Mouse (Mus musculus) megakaryocyte progenitor cell, adult 5-6 weeks (primary cell): Measurements from ENCODE around the gene Agap2. TPM values are rescaled to one million over a fixed set of nuclear protein-coding genes. Genes with fewer than 3 reads are reported as not detected.

Experiments
- ATAC-seq: replicated peaks from 2 replicates; pipeline ENCODE4 v1.8.0; 2016; ENCODE audit warnings: mild to moderate bottlenecking, moderate TSS enrichment, inconsistent platforms; ENCODE audit not compliant: poor library complexity
- total RNA-seq, 2 experiments: library from RNA; stranded (forward) in 1 of 2; stranded (reverse) in 1 of 2; fragments of 157-497, 149-512 nt in 1 of 2; fragments of 200-1000 nt in 1 of 2; gene quantifications; 2 replicates each; pipeline versions ENCODE4 v1.2.3 to v1.2.4; 2015 to 2017

Gene Agap2
- total RNA-seq, 2 experiments from 2014 or later: 9.7 to 37.4 TPM

- no peak for ATAC-seq
Observed at GRCm38 (mm10) chr10:127075651-127076050, 567 bp downstream of the Agap2 start.

- peak; percentile 73 for ATAC-seq
Observed at GRCm38 (mm10) chr10:127076082-127076481, 998 bp downstream of the Agap2 start.

- no peak for ATAC-seq
Observed at GRCm38 (mm10) chr10:127077515-127077914, 2.4 kb downstream of the Agap2 start.

GRCm38 (mm10) chr10:127078001-127078676 lies 3.1 kb downstream of the Agap2 start:
- ATAC-seq: no peak

GRCm38 (mm10) chr10:127078677-127079575 lies 3.8 kb downstream of the Agap2 start:
- no peak for ATAC-seq

- no peak for ATAC-seq
Observed at GRCm38 (mm10) chr10:127079665-127080391, 4.7 kb downstream of the Agap2 start.

GRCm38 (mm10) chr10:127080901-127081780 lies 6.1 kb downstream of the Agap2 start:
- ATAC-seq: no peak

- no peak for ATAC-seq
Observed at GRCm38 (mm10) chr10:127081996-127082620, 7.0 kb downstream of the Agap2 start.

GRCm38 (mm10) chr10:127083292-127083914 lies 8.3 kb downstream of the Agap2 start:
- no peak for ATAC-seq

GRCm38 (mm10) chr10:127083915-127084306 lies 8.8 kb downstream of the Agap2 start:
- ATAC-seq: no peak

- no peak for ATAC-seq
Observed at GRCm38 (mm10) chr10:127085052-127085451, 10.0 kb downstream of the Agap2 start.

GRCm38 (mm10) chr10:127085633-127086032 lies 10.5 kb downstream of the Agap2 start:
- ATAC-seq: no peak

GRCm38 (mm10) chr10:127090560-127091411 lies 15.7 kb downstream of the Agap2 start:
- ATAC-seq: no peak

- peak; percentile 15; the same call in 1 of the 2 replicates for ATAC-seq
Observed at GRCm38 (mm10) chr10:127091507-127092396, 16.7 kb downstream of the Agap2 start.

GRCm38 (mm10) chr10:127092742-127093141 lies 17.7 kb downstream of the Agap2 start:
- ATAC-seq: no peak; the same call in 1 of the 2 replicates

GRCm38 (mm10) chr10:127094382-127094802 lies 19.3 kb downstream of the Agap2 start:
- ATAC-seq: no peak

- no peak for ATAC-seq
Observed at GRCm38 (mm10) chr10:127098514-127098913, 23.4 kb downstream of the Agap2 start.
